ENCODE assay signal across 19 mouse cellular contexts in genomic region chr9:99636776-99637175, GRCm38 (mm10). TPM values are rescaled to one million over a fixed set of nuclear protein-coding genes. Genes with fewer than 3 reads are reported as not detected.
DNase-seq lines count a peak whose midpoint lies in the region; ATAC-seq and TF ChIP-seq lines count a peak whose summit lies in the region.
"Had no signal": no experiment of that assay in that cellular context is flagged by ENCODE, and none has a peak within 500 bp of the region (broad histone marks: within the 10 kb centered on the region; RNA-seq: fewer than 3 reads in every experiment).

No protein-coding gene starts in this region.

- H3K9ac ChIP-seq in limb, embryonic 14.5 days (ENCODE audit: low read depth, low read length, severe bottlenecking), result no peak overlapping the region
- H3K9ac ChIP-seq in hindbrain, embryonic 14.5 days, result no peak overlapping the region
- H3K9ac ChIP-seq in neural tube, embryonic 14.5 days (replicated peaks; ENCODE audit: low read depth, low read length), result no peak overlapping the region
- H3K9ac ChIP-seq in intestine, embryonic 16.5 days (ENCODE audit: low read depth, low read length), result no peak overlapping the region
- H3K9ac ChIP-seq: embryonic facial prominence, embryonic 12.5 days; heart, embryonic 15.5 days; liver, embryonic 12.5 days; midbrain, embryonic 12.5 days had no signal

- no peaks in the 10 kb centered on the region for H3K27me3 ChIP-seq in limb, embryonic 14.5 days (ENCODE audit: control insufficient read depth, insufficient read depth, low read length)
- no peaks in the 10 kb centered on the region for H3K27me3 ChIP-seq in limb, embryonic 10.5 days (ENCODE audit: low read depth, poor library complexity, severe bottlenecking)
- no peaks in the 10 kb centered on the region for H3K27me3 ChIP-seq in hindbrain, embryonic 14.5 days (ENCODE audit: control insufficient read depth, insufficient read depth, low read length)
- no peaks in the 10 kb centered on the region for H3K27me3 ChIP-seq in neural tube, embryonic 14.5 days (ENCODE audit: control insufficient read depth, insufficient read depth, low read length)
- H3K27me3 ChIP-seq in intestine, embryonic 16.5 days (replicated peaks; ENCODE audit: control insufficient read depth, insufficient read depth, low read length), result no peaks in the 10 kb centered on the region
- H3K27me3 ChIP-seq: embryonic facial prominence, embryonic 12.5 days; heart, embryonic 15.5 days; liver, embryonic 12.5 days; midbrain, embryonic 12.5 days had no signal

- H3K4me2 ChIP-seq in limb, embryonic 14.5 days (replicated peaks; ENCODE audit: low read depth, low read length, severe bottlenecking), result no peak overlapping the region
- no peak overlapping the region for H3K4me2 ChIP-seq in hindbrain, embryonic 14.5 days (replicated peaks)
- no peak overlapping the region for H3K4me2 ChIP-seq in neural tube, embryonic 14.5 days (ENCODE audit: low read depth, low read length)
- H3K4me2 ChIP-seq in intestine, embryonic 16.5 days (ENCODE audit: low read depth, low read length), result no peak overlapping the region
- H3K4me2 ChIP-seq: embryonic facial prominence, embryonic 12.5 days; heart, embryonic 15.5 days; liver, embryonic 12.5 days; midbrain, embryonic 12.5 days had no signal

- H3K27ac ChIP-seq in limb, embryonic 14.5 days (replicated peaks; ENCODE audit: low read depth, low read length), result no peak overlapping the region
- H3K27ac ChIP-seq in limb, embryonic 10.5 days, result no peak overlapping the region
- no peak overlapping the region for H3K27ac ChIP-seq in hindbrain, embryonic 14.5 days
- no peak overlapping the region for H3K27ac ChIP-seq in neural tube, embryonic 14.5 days (ENCODE audit: low read depth, low read length)
- H3K27ac ChIP-seq in intestine, embryonic 16.5 days (ENCODE audit: low read length), result no peak overlapping the region
- H3K27ac ChIP-seq: embryonic facial prominence, embryonic 12.5 days; heart, embryonic 15.5 days; layer of hippocampus, adult 2 months; liver, embryonic 12.5 days; midbrain, embryonic 12.5 days had no signal

- peaks cover 88% of the 10 kb centered on the region for H3K36me3 ChIP-seq in limb, embryonic 14.5 days (ENCODE audit: control insufficient read depth, insufficient read depth, low read length)
- peaks cover 95% of the 10 kb centered on the region for H3K36me3 ChIP-seq in limb, embryonic 10.5 days
- H3K36me3 ChIP-seq in hindbrain, embryonic 14.5 days (replicated peaks; ENCODE audit: control insufficient read depth, insufficient read depth), result peaks cover 17% of the 10 kb centered on the region; the same call in 1 of the 2 replicates
- H3K36me3 ChIP-seq in neural tube, embryonic 14.5 days (ENCODE audit: control insufficient read depth, insufficient read depth, low read length), result peaks cover 2% of the 10 kb centered on the region; the same call in 1 of the 2 replicates
- no peaks in the 10 kb centered on the region for H3K36me3 ChIP-seq in intestine, embryonic 16.5 days (ENCODE audit: control insufficient read depth, insufficient read depth, low read length)

- WGBS in limb, embryonic 14.5 days, result 96% methylated on average over 1 of the region's 1 CpGs
- WGBS in limb, embryonic 10.5 days, result 98% methylated on average over 1 of the region's 1 CpGs
- 89% methylated on average over 1 of the region's 1 CpGs for WGBS in hindbrain, embryonic 14.5 days
- WGBS in neural tube, embryonic 14.5 days, result 92% methylated on average over 1 of the region's 1 CpGs
- WGBS in intestine, embryonic 16.5 days, result 93% methylated on average over 1 of the region's 1 CpGs

- no peak for TF ChIP-seq POLR2A in limb, embryonic 14.5 days (IDR thresholded peaks at IDR 0.05; ENCODE audit: borderline replicate concordance, extremely low read depth, insufficient read depth, insufficient read length)
- TF ChIP-seq POLR2A in brain, embryonic 14.5 days (IDR thresholded peaks at IDR 0.05; ENCODE audit: borderline replicate concordance, extremely low read depth, insufficient read depth, insufficient read length, poor library complexity, severe bottlenecking), result no peak

- TF ChIP-seq CTCF in brain, embryonic 14.5 days (IDR thresholded peaks at IDR 0.05; ENCODE audit: borderline replicate concordance, extremely low read depth, insufficient read depth, insufficient read length), result no peak

- ATAC-seq in limb, embryonic 14.5 days (ENCODE audit: low FRiP score, low read depth), result 0 out of 2 replicates have a peak, but pooled peaks have one; percentile 50
- peak; percentile 36; the same call in 1 of the 2 replicates for ATAC-seq in hindbrain, embryonic 14.5 days (ENCODE audit: low FRiP score)
- ATAC-seq in neural tube, embryonic 14.5 days (ENCODE audit: low read depth), result peak; percentile 62; the same call in 1 of the 2 replicates
- no peak for ATAC-seq in intestine, embryonic 16.5 days
- no peak for ATAC-seq in granulocyte monocyte progenitor cell, adult 5-6 weeks (replicated peaks; ENCODE audit: poor library complexity, severe bottlenecking)

- H3K4me1 ChIP-seq in limb, embryonic 14.5 days (ENCODE audit: control insufficient read depth, insufficient read depth, low read length), result peaks cover 4% of the 10 kb centered on the region; the same call in 1 of the 2 replicates
- peaks cover 6% of the 10 kb centered on the region for H3K4me1 ChIP-seq in limb, embryonic 10.5 days
- H3K4me1 ChIP-seq in hindbrain, embryonic 14.5 days (replicated peaks; ENCODE audit: control insufficient read depth, insufficient read depth, low read length), result no peaks in the 10 kb centered on the region; the same call in 1 of the 2 replicates
- H3K4me1 ChIP-seq in neural tube, embryonic 14.5 days (ENCODE audit: control insufficient read depth, insufficient read depth, low read length), result 0 out of 2 replicates have a peak, but pooled peaks cover 3% of the 10 kb centered on the region
- H3K4me1 ChIP-seq in intestine, embryonic 16.5 days (ENCODE audit: control insufficient read depth, insufficient read depth, low read length), result peaks cover 1% of the 10 kb centered on the region; the same call in 1 of the 2 replicates
- H3K4me1 ChIP-seq: liver, embryonic 12.5 days had no signal

- no peaks in the 10 kb centered on the region for H3K9me3 ChIP-seq in limb, embryonic 14.5 days (ENCODE audit: control insufficient read depth, low read length)
- H3K9me3 ChIP-seq in limb, embryonic 10.5 days (replicated peaks), result no peaks in the 10 kb centered on the region
- H3K9me3 ChIP-seq in hindbrain, embryonic 14.5 days (ENCODE audit: control insufficient read depth, low read length), result no peaks in the 10 kb centered on the region
- H3K9me3 ChIP-seq in neural tube, embryonic 14.5 days (ENCODE audit: control insufficient read depth, low read length), result no peaks in the 10 kb centered on the region
- no peaks in the 10 kb centered on the region for H3K9me3 ChIP-seq in intestine, embryonic 16.5 days (ENCODE audit: control insufficient read depth, low read length)
- H3K9me3 ChIP-seq: embryonic facial prominence, embryonic 12.5 days; heart, embryonic 15.5 days; liver, embryonic 12.5 days; midbrain, embryonic 12.5 days had no signal

- no peak overlapping the region for H3K4me3 ChIP-seq in limb, embryonic 14.5 days (replicated peaks; ENCODE audit: low read length)
- no peak overlapping the region for H3K4me3 ChIP-seq in limb, embryonic 10.5 days
- H3K4me3 ChIP-seq in hindbrain, embryonic 14.5 days (replicated peaks; ENCODE audit: low read length), result no peak overlapping the region
- H3K4me3 ChIP-seq in neural tube, embryonic 14.5 days (ENCODE audit: low read depth, low read length), result no peak overlapping the region
- H3K4me3 ChIP-seq in intestine, embryonic 16.5 days (ENCODE audit: low read length), result no peak overlapping the region
- H3K4me3 ChIP-seq: embryonic facial prominence, embryonic 12.5 days; heart, embryonic 15.5 days; layer of hippocampus, adult 2 months; liver, embryonic 12.5 days; midbrain, embryonic 12.5 days had no signal

- DNase-seq in limb, embryonic 14.5 days (ENCODE audit: low spot score), result no peak
- DNase-seq in limb, embryonic 10.5 days (ENCODE audit: low spot score), result no peak
- peak; percentile 63 for DNase-seq in brain, embryonic 14.5 days (ENCODE audit: low read depth)
- DNase-seq in hindbrain, embryonic 14.5 days (ENCODE audit: low spot score), result peak; percentile 51
- DNase-seq in layer of hippocampus, adult 8-10 months (ENCODE audit: low spot score in 2 of 2), result no peak
- DNase-seq: cerebellum, adult 2 months; gastrocnemius, postnatal 36 days; lung, postnatal 14 days; right cerebral cortex, postnatal 14 days had no signal

RNA-seq across cellular contexts. Expression of gene Dzip1l, which starts 7.5 kb away (rescaled TPM):
- polyA plus RNA-seq in limb, embryonic 14.5 days (2012; rRNA removed), result 20.7 and 24.4 TPM in 2 replicates
- polyA plus RNA-seq in limb, embryonic 14.5 days (2014; fragmentation: Nextera tagmentation; extraction: Ambion mirVana), result 18.2 and 20.3 TPM in 2 replicates
- polyA plus RNA-seq in limb, embryonic 10.5 days (2016; fragmentation: Nextera tagmentation; extraction: Ambion mirVana), result 29.9 and 30.1 TPM in 2 replicates
- 5.2 and 8.2 TPM in 2 replicates for polyA plus RNA-seq in brain, embryonic 14.5 days (2012; rRNA removed)
- polyA plus RNA-seq in hindbrain, embryonic 14.5 days (2014; fragmentation: Nextera tagmentation; extraction: Ambion mirVana), result 6.6 and 7.9 TPM in 2 replicates
- 8.2 and 9.0 TPM in 2 replicates for polyA plus RNA-seq in neural tube, embryonic 14.5 days (2014; fragmentation: Nextera tagmentation; extraction: Ambion mirVana)
- 9.9 and 11.2 TPM in 2 replicates for polyA plus RNA-seq in intestine, embryonic 16.5 days (2015; fragmentation: Nextera tagmentation; extraction: Ambion mirVana)
- not detected in 2 replicates for total RNA-seq in granulocyte monocyte progenitor cell, adult 5-6 weeks (2014; fragmentation: Nextera tagmentation)
- not detected in 2 replicates for total RNA-seq in granulocyte monocyte progenitor cell, adult 5-6 weeks (2017)
- total RNA-seq in layer of hippocampus, adult 8-10 months (2022), result 10 to 100 TPM; 20.9 to 28.1 (median 25.1) TPM

RNA-seq across cellular contexts. Expression of gene A4gnt, which starts 24.5 kb away (rescaled TPM):
- polyA plus RNA-seq in limb, embryonic 14.5 days (2012; rRNA removed), result not detected in 2 replicates
- not detected in 2 replicates for polyA plus RNA-seq in limb, embryonic 14.5 days (2014; fragmentation: Nextera tagmentation; extraction: Ambion mirVana)
- not detected in 2 replicates for polyA plus RNA-seq in limb, embryonic 10.5 days (2016; fragmentation: Nextera tagmentation; extraction: Ambion mirVana)
- not detected in 2 replicates for polyA plus RNA-seq in brain, embryonic 14.5 days (2012; rRNA removed)
- polyA plus RNA-seq in hindbrain, embryonic 14.5 days (2014; fragmentation: Nextera tagmentation; extraction: Ambion mirVana), result not detected in 2 replicates
- polyA plus RNA-seq in neural tube, embryonic 14.5 days (2014; fragmentation: Nextera tagmentation; extraction: Ambion mirVana), result not detected in 2 replicates
- polyA plus RNA-seq in intestine, embryonic 16.5 days (2015; fragmentation: Nextera tagmentation; extraction: Ambion mirVana), result 1.2 and 1.6 TPM in 2 replicates
- not detected in 2 replicates for total RNA-seq in granulocyte monocyte progenitor cell, adult 5-6 weeks (2014; fragmentation: Nextera tagmentation)
- total RNA-seq in granulocyte monocyte progenitor cell, adult 5-6 weeks (2017), result not detected in 2 replicates
- under 1 TPM in 2 of 4 experiments, not detected in 2; 0.14 to 0.39 TPM for total RNA-seq in layer of hippocampus, adult 8-10 months (2022)
- total RNA-seq: adrenal gland, adult 18-20 months; gastrocnemius, postnatal 36 days; left cerebral cortex, postnatal 10 days had no signal
- polyA plus RNA-seq: cerebellum, adult 2 months; embryonic facial prominence, embryonic 12.5 days; heart, embryonic 15.5 days; liver, embryonic 12.5 days; midbrain, embryonic 12.5 days had no signal

Comparison
In these comparisons a context has a peak if more than half of its experiments do, and no peak if none do; other contexts are left out.
1. ATAC-seq: peak in limb, embryonic 14.5 days (single experiment), hindbrain, embryonic 14.5 days (single experiment) and neural tube, embryonic 14.5 days (single experiment); none in intestine, embryonic 16.5 days (single experiment) and granulocyte monocyte progenitor cell, adult 5-6 weeks (single experiment).
2. DNase-seq: peak in brain, embryonic 14.5 days (single experiment) and hindbrain, embryonic 14.5 days (single experiment); none in limb, embryonic 14.5 days (single experiment), limb, embryonic 10.5 days (single experiment) and layer of hippocampus, adult 8-10 months (0 of 2).